Mouse (Mus musculus): ENCODE data around the gene Pde4d. TPM values are rescaled to one million over a fixed set of nuclear protein-coding genes. Genes with fewer than 3 reads are reported as not detected.

The Pde4d gene
- polyA plus RNA-seq, 1 experiment from 2014 or later = 23.8 TPM

DNA sequence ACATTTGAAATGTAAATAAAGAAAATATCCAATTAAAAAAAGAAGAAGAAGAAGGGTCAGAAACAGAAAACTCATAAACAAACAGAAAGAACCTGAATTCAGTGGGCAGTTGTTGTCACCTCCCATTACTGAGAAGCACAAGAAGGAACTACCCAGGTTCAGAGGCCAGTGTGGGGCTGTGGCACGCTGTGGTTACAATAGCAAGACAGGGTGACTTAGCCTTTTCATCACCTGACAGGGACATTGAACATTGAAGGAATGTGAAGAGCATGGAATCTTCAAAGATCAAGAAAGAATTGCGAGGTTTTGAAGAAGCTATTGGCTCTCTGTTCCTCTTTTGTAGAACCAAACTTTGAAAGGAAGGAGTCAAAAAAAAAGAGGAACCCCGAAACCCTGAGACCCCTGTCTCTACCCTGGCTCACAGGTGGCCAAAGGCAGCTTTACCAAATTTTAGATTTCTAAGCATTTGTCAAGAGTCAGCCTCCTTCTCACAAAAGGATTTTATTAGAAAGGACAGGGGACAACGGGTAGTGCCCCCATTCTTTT, 987.6 kb downstream of the Pde4d start:
- Histone ChIP-seq H3K9ac (no peak overlapping the region), H3K9me3 (no peaks in the 10 kb centered on the region), H3K27ac (replicated peaks) (no peak overlapping the region), H3K4me3 (no peak overlapping the region), H3K36me3 (no peaks in the 10 kb centered on the region), H3K4me2 (no peak overlapping the region), H3K27me3 (replicated peaks) (no peaks in the 10 kb centered on the region), H3K4me1 (peaks cover 15% of the 10 kb centered on the region)
- WGBS = 45% methylated on average over 4 of the region's 4 CpGs
- no peak for ATAC-seq (ENCODE audit: extremely low read depth, insufficient number of reproducible peaks, low FRiP score, low TSS enrichment)

DNA sequence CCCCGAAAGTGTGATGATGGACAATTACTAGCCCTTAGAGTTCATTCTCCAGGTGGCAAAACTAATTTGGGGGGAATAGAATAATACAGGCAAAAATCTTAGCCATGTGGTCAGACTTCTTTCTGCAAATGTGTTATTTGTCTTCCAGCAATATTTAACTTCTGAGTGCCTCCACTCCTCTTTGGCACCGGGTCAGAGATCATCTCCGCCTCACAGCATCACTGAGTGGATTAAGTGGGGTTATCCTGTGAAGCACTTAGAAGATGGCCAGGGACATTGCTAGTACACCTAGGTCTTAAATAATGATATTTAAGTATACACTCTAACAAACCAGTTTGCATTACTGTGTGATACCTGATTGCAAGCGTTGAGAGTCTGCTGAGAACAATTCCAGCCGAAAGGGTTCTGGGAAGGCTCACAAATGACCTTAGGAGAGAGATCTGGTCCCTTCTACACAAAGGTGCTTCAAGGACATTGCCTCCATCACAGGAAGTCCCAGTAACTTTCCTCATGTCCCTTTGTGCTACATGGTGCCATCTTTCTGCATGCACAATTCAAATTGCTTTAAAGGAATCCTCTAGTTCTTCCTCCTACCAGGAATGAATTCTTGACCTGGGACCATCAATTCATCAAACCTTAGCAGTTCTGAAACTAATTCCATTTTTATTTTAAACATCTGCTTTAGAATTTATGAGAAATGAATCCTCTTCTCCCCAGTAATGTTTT, 989.9 kb downstream of the Pde4d start:
- Histone ChIP-seq H3K27ac (replicated peaks) (peak overlapping the region; percentile 78), H3K4me1 (peaks cover 15% of the 10 kb centered on the region), H3K4me3 (peak overlapping the region; percentile 55), H3K36me3 (no peaks in the 10 kb centered on the region), H3K27me3 (replicated peaks) (no peaks in the 10 kb centered on the region), H3K4me2 (peak overlapping the region; percentile 74), H3K9ac (no peak overlapping the region; the same call in 1 of the 2 replicates), H3K9me3 (no peaks in the 10 kb centered on the region)
- 50% methylated on average over 5 of the region's 5 CpGs for WGBS
- ATAC-seq (ENCODE audit: extremely low read depth, insufficient number of reproducible peaks, low FRiP score, low TSS enrichment) = no peak

DNA sequence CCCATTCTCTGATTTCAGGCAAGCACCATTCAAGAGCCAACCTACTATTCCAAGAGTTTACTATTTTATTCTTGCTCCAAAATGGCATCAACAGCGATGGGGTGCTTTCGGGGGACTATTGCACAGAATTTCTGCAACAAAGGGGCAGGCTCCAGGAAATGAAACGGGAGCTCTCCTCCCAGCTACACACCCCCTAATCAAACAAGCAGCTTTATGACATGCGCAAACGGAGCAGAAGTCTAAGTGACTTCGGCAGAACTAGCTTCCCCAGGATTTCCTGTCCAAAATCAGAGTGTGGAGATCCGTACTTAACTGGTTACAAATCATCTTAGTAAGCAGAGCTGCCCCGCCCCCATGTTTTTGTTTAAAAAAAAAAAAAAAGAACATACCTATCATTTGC, 990.6 kb downstream of the Pde4d start:
- H3K4me3 ChIP-seq = peak overlapping the region; percentile 55
- H3K4me2 ChIP-seq = peak overlapping the region; percentile 74
- H3K4me1 ChIP-seq = peaks cover 15% of the 10 kb centered on the region
- no peak; the same call in 1 of the 2 replicates for ATAC-seq (ENCODE audit: extremely low read depth, insufficient number of reproducible peaks, low FRiP score, low TSS enrichment)
- H3K9me3 ChIP-seq = no peaks in the 10 kb centered on the region
- no peaks in the 10 kb centered on the region for H3K36me3 ChIP-seq
- peak overlapping the region; percentile 77 for H3K9ac ChIP-seq
- H3K27me3 ChIP-seq (replicated peaks) = no peaks in the 10 kb centered on the region
- 7% methylated on average over 8 of the region's 8 CpGs for WGBS
- H3K27ac ChIP-seq (replicated peaks) = peak overlapping the region; percentile 78

DNA sequence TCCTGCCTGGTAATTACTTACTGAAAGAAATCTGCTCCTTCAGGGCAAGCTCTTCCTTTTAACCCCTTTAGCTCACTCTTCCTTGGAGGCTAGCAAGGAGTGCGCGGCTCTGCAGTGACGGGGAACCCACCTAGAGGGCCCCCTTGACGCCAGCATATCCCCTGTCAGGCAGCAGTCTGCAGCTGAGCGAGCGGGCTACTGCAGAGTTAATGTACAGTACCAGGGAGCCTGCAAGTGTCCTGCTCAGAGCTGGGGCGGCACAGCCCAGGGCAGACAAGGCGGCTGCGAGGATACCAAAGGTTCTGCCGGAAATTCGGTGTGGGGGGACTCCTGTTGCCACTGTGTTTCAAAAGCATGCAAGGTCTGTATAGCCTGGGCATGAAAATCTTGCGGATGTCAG, 991.1 kb downstream of the Pde4d start:
- Histone ChIP-seq H3K9me3 (no peaks in the 10 kb centered on the region), H3K27me3 (replicated peaks) (no peaks in the 10 kb centered on the region), H3K4me3 (peak overlapping the region; percentile 55), H3K27ac (replicated peaks) (peak overlapping the region; percentile 78), H3K36me3 (no peaks in the 10 kb centered on the region), H3K4me1 (peaks cover 15% of the 10 kb centered on the region), H3K4me2 (peak overlapping the region; percentile 74), H3K9ac (peak overlapping the region; percentile 77)
- WGBS = 2% methylated on average over 12 of the region's 12 CpGs
- peak; percentile 83; the same call in 1 of the 2 replicates for ATAC-seq (ENCODE audit: extremely low read depth, insufficient number of reproducible peaks, low FRiP score, low TSS enrichment)

DNA sequence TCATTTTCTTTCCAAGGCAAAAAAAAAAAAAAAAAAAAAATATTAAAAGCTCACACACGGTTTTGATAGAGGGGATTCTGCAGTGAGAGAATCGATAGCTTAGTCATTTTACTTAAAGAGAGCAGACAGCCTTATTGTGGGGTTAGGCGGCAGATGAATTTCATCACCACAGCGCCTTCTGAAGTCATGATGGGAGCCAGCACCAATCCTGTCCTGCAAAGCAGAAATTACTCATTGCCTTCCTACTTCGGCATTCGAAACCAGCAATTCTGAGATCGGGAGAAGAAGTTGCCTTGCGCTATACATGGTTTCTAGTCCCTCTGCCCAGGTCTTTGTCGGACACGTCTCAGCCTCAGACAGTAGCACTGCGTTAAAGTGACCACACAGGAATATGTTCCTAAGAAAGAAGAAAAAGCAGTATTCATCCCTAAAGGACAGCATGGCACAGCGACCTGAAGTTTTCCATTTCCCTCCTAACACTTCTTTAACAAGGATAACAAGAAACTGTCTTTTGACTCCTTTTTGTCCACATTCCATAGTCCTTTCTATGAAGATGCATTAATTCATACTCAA, 991.7 kb downstream of the Pde4d start:
- no peaks in the 10 kb centered on the region for H3K36me3 ChIP-seq
- no peaks in the 10 kb centered on the region for H3K27me3 ChIP-seq (replicated peaks)
- no peaks in the 10 kb centered on the region for H3K9me3 ChIP-seq
- peak overlapping the region; percentile 78 for H3K27ac ChIP-seq (replicated peaks)
- peak overlapping the region; percentile 74 for H3K4me2 ChIP-seq
- WGBS = 28% methylated on average over 12 of the region's 12 CpGs
- H3K9ac ChIP-seq = peak overlapping the region; percentile 77
- H3K4me3 ChIP-seq = peak overlapping the region; percentile 55
- ATAC-seq (ENCODE audit: extremely low read depth, insufficient number of reproducible peaks, low FRiP score, low TSS enrichment) = no peak
- H3K4me1 ChIP-seq = peaks cover 15% of the 10 kb centered on the region

DNA sequence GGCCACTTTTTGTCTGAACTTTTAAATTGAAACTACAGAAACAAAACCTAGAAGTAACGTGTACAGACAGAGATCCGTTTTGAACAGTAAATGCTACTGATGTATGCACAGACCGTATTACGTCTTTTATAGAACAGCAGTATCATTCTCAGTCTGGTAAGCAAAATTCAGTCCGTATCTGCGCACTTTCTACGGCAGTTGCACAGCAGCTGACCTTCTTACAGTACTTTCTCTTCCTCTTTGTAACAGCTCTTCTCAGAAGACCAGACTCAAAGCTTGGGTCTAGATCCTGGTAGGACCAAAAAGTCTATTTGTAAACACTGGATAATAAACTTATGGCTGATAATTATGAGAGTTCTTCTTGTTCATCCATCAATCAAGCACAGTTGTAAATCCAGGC, 996.4 kb downstream of the Pde4d start:
- Histone ChIP-seq H3K4me2 (no peak overlapping the region), H3K27me3 (replicated peaks) (no peaks in the 10 kb centered on the region), H3K36me3 (no peaks in the 10 kb centered on the region), H3K27ac (replicated peaks) (no peak overlapping the region), H3K9ac (no peak overlapping the region), H3K9me3 (peaks cover 2% of the 10 kb centered on the region; the same call in 1 of the 2 replicates), H3K4me1 (peaks cover 10% of the 10 kb centered on the region; the same call in 1 of the 2 replicates), H3K4me3 (no peak overlapping the region)
- whole genome bisulfite sequencing = 79% methylated on average over 7 of the region's 7 CpGs
- no peak for ATAC-seq (ENCODE audit: extremely low read depth, insufficient number of reproducible peaks, low FRiP score, low TSS enrichment)

DNA sequence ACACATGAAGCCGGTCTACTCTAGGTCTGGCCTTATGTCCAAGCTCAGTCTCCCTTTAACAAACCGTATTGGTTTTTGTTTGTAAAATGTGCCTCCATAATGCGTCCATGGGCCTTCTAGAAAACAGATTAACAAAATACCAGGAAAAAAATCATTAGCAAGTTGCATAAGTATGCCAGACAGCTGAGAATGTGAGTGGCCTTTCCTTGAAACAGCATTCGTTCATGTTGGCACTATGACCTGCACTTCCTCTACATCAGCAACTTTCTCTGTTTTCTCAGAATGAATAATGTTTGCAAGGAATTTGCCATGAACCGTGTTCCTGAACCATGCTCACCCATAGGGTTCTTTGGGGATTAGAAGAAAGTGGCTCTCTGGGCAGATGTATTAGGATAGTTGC, 998.4 kb downstream of the Pde4d start:
- no peak overlapping the region for H3K4me2 ChIP-seq
- H3K27me3 ChIP-seq (replicated peaks) = no peaks in the 10 kb centered on the region
- ATAC-seq (ENCODE audit: extremely low read depth, insufficient number of reproducible peaks, low FRiP score, low TSS enrichment) = no peak
- H3K9ac ChIP-seq = no peak overlapping the region
- no peak overlapping the region for H3K4me3 ChIP-seq
- H3K36me3 ChIP-seq = no peaks in the 10 kb centered on the region
- peaks cover 4% of the 10 kb centered on the region; the same call in 1 of the 2 replicates for H3K4me1 ChIP-seq
- no peak overlapping the region for H3K27ac ChIP-seq (replicated peaks)
- peaks cover 4% of the 10 kb centered on the region; the same call in 1 of the 2 replicates for H3K9me3 ChIP-seq
- 70% methylated on average over 5 of the region's 5 CpGs for WGBS

DNA sequence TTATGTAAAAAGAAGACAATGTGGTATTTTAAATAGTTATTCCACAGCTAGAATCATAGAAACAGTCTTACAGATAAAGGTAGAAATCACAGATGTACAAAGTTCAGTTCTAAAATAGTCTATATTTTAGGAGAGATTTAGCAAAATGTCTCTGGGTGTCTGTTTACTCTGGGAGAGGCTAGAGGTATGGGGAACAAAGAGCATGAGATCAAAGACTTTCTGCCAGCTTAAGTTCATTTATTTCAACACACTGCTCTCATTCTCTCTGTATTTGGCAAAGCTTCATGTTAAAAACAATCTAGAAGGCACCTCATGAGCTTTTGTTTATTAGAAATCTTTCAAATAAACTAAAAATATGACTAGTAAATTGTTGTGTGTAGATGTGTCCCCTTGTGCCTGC, 1024.6 kb downstream of the Pde4d start:
- H3K27me3 ChIP-seq (replicated peaks) = no peaks in the 10 kb centered on the region
- no peak overlapping the region for H3K4me3 ChIP-seq
- H3K4me2 ChIP-seq = no peak overlapping the region
- H3K9me3 ChIP-seq = no peaks in the 10 kb centered on the region
- H3K27ac ChIP-seq (replicated peaks) = no peak overlapping the region
- H3K36me3 ChIP-seq = no peaks in the 10 kb centered on the region
- no peak for ATAC-seq (ENCODE audit: extremely low read depth, insufficient number of reproducible peaks, low FRiP score, low TSS enrichment)
- H3K4me1 ChIP-seq = 0 out of 2 replicates have a peak, but pooled peaks cover 4% of the 10 kb centered on the region
- no peak overlapping the region for H3K9ac ChIP-seq

DNA sequence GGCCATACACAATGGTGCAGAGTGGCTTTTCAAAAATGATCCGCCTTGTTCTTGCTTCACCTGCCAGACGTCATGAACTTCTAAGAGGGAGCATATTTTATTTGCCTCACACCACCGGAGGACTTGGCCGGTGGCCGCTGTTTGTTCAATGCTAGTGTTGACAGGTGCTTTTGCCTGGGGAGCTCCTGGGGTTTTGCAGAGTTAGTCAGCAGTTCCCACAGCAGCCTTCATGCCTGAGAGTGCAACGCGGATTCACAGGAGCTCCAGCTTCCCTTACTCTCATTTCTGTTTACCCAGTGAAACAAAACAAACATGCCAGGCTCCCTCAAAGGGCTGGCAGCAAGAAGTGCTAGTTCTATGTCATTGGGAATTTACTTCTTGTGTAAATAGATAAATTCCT, 1031.7 kb downstream of the Pde4d start:
- Histone ChIP-seq H3K27me3 (replicated peaks) (no peaks in the 10 kb centered on the region), H3K27ac (replicated peaks) (no peak overlapping the region), H3K36me3 (no peaks in the 10 kb centered on the region), H3K4me1 (peaks cover 18% of the 10 kb centered on the region), H3K4me3 (no peak overlapping the region), H3K4me2 (peak overlapping the region; percentile 36), H3K9ac (no peak overlapping the region), H3K9me3 (no peaks in the 10 kb centered on the region)
- 16% methylated on average over 7 of the region's 7 CpGs for WGBS
- ATAC-seq (ENCODE audit: extremely low read depth, insufficient number of reproducible peaks, low FRiP score, low TSS enrichment) = no peak

DNA sequence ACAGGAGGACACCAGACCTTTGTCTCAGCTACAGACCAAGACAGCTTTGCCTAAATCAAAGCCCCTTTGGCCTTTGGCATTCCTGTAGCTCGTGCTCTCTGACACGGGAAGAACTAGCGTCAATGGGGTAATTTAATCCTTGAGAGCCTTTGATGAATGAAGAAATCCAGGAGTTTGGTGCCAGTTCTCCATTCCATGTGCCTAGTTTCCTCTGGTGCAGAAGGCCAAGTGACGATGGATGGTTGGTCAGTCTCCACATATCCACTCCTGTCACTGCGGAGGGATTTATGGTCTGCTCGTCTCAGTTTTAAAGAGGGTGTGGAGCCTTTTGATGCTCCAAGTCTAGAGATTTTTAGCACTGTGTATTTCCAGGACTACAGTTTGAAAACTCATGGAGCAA, 1036.4 kb downstream of the Pde4d start:
- H3K36me3 ChIP-seq = no peaks in the 10 kb centered on the region
- H3K27ac ChIP-seq (replicated peaks) = no peak overlapping the region
- peaks cover 11% of the 10 kb centered on the region for H3K4me1 ChIP-seq
- H3K9me3 ChIP-seq = no peaks in the 10 kb centered on the region
- 64% methylated on average over 6 of the region's 6 CpGs for WGBS
- H3K4me2 ChIP-seq = no peak overlapping the region
- no peak for ATAC-seq (ENCODE audit: extremely low read depth, insufficient number of reproducible peaks, low FRiP score, low TSS enrichment)
- no peaks in the 10 kb centered on the region for H3K27me3 ChIP-seq (replicated peaks)
- no peak overlapping the region for H3K9ac ChIP-seq
- no peak overlapping the region for H3K4me3 ChIP-seq

DNA sequence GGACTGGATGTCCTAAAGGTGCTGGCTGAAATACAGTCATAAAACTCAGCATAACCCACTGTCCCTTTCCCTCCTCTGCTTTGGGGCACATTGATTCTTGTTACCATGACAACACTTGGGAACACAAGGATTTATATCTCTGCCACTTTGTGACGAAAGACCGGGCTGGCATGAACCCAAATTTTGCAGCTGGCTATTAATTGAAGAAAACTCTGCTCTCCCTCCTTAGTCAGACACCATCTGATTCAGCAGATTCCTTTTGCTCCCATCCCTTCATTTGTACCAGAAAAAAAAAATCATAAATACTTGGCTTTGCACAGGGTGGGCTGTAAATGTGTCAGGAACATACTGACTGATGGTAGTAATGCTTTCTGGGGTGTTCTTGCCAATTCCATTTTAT, 1037.6 kb downstream of the Pde4d start:
- Histone ChIP-seq H3K27me3 (replicated peaks) (no peaks in the 10 kb centered on the region), H3K9ac (no peak overlapping the region), H3K27ac (replicated peaks) (no peak overlapping the region), H3K4me2 (no peak overlapping the region), H3K4me1 (0 out of 2 replicates have a peak, but pooled peaks cover 2% of the 10 kb centered on the region), H3K9me3 (no peaks in the 10 kb centered on the region), H3K4me3 (no peak overlapping the region), H3K36me3 (no peaks in the 10 kb centered on the region)
- no peak for ATAC-seq (ENCODE audit: extremely low read depth, insufficient number of reproducible peaks, low FRiP score, low TSS enrichment)
- WGBS = 55% methylated on average over 2 of the region's 2 CpGs
